Mouse (Mus musculus) heart, adult 2 months (tissue): ENCODE measurements around the gene Fam20b.

Source experiments
- CTCF ChIP-seq: fragments of 200-600 bp; IDR thresholded peaks from 2 replicates; pipeline ENCODE4 v1.8.1; 2022; ENCODE audit warnings: antibody characterized with exemption, mild to moderate bottlenecking, moderate library complexity
- EP300 ChIP-seq: fragments of 200-500 bp; IDR thresholded peaks from 2 replicates; pipeline ENCODE4 v1.6.1; 2011; ENCODE audit warnings: low read depth, low read length, control low read depth; ENCODE audit not compliant: insufficient read depth

GRCm38 (mm10) chr1:156672720-156673475, 46.0 kb downstream of the Fam20b start:
- TF ChIP-seq CTCF, result no peak
- TF ChIP-seq EP300, result no peak
